Mouse (Mus musculus): ENCODE data around the gene Ulk2.
A peak's percentile ranks its signal among the peaks of the same experiment; 100 is the strongest.
"Not testable (repeated sequence)": the region's sequence is repeated elsewhere in the genome, so short reads cannot be mapped to it uniquely, and the experiment has no call there.

Ulk2 gene

DNA sequence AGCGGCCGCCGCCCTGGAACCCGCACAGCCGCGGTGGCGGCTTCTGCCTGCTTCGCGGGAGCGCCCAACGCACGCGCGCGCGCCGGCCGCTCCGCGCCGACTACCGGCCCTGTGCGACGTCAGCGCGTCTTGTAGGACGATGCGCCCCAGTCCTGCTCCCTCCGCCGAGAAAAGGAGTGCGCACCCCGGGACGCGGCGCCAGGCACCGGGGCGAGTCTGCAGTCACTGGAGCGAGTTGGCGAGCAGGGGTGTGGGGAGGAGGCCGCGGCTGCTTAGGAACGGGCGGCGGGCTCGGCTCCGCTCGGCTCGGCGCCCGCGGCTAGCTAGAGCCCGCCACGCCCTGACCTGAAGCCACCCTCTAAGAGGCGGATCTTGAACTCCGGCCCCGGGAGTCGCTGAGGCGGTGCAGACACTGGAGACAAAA is at the start of gene Ulk2:
Gene Ulk2 (minus strand): TSS at position 86 of the 424 bp plus-strand sequence.
- DNase-seq = peak; percentile 81 to 95

DNA sequence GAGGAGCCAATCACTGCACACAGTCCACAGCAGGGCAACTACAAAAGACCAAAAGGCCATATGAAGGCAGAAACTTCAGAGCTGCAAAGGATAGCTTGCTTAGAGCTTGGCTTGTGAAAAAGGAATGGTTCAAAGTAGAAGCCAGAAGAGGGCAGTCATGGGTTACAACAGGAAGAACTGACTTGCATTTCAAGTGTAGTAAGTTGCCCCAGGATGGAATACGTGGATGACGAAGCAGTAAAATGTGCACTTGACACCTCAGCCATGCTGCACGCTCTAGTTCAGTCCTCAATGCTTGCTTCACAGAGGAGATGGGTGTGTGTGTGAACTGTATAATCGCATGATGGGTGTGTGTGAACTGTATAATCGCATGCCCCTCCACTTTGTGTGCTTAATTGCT is 27.3 kb upstream of the Ulk2 start:
- DNase-seq = no peak

DNA sequence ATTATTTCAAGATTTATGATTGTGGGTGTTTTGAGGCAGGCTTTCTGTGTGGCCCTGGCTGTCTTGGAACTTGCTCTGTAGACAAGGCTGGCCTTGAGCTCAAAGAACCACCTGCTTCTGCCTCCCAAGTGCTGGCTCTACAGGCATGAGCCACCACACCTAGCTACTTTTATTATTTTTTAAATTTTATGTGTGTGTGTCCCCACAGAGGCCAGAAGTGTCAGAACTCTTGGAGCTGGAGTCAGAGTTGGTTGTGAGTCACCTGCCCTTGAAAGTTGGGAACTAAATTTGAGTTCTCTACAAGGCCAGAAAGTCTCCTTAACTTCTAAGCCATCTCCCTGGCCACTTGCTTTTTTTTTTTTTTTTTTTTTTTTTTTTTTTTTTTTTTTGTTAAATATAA is 25.0 kb upstream of the Ulk2 start:
- no peak for DNase-seq

DNA sequence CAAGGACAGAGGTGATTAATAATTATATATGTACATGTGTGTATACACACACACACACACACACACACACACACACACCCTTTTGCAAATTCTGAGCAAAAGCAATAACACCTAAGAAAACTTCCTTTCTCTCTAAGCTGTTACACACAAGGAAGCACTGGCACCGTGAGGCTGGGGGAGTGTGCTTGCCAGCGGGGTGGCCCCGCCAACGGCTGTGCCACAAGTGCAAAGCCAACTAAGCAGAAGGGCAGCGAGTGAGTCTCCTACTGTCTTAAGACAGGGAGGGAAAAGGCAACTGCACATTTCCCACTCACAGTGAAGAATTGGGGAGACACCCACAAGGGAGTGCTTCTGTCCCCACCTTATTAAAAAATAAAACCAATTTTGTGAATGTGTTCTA is 17.0 kb upstream of the Ulk2 start:
- no peak for DNase-seq

DNA sequence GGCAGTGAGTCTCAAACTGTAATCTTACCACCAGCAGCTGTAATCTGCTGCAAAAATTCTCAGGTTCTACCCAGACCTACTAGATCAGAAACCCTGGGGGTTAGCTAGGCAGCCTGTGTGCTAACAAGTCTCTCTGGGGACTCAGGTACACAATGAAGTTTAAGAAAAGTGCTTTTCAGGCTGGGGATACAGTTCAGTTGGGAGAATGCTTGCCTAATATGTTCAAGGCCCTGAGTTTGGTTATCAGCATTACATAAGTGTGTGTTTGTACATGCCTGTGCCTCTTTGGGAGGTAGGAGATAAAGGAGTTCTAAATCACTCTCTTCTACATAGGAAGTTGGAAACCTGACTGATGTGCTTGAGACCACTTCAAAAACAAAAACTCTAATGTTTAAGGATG is 12.0 kb upstream of the Ulk2 start:
- DNase-seq = no peak

DNA sequence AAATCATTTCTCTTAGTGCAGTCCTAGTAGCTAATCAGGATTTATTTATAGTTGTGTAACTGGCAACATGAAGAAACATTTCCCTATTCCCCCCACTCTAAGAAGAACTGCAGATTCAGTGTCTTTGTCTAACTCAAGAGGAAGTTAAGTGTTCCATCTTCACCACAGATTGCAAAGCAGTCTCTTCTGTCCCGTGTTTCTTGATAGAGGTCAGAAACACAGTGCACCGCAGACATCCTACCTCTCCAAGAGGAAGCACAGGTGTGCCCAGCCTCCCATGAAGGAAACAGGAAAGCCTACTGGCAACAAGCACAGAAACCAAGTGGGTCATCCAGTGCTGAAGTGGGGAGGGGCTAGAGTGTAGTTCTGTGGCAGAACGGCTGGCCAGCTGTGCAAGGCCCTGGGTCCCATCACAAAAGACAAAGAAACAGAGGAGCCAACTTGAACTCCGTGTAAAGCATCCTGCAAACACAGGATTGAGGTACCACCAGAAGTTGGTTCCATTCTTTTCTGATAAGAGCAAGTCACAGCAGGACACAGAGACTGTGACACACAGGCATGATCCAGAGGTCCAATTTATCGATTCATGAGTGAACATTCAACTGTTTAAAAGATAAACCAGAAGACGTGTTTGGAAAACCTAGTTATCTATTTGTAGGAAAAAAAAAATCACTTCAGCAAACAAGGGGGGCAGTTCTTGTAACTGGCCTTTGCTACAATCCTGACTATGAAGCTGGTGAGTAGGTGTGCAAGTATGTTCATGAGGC is 7.1 kb upstream of the Ulk2 start:
- no peak for DNase-seq

DNA sequence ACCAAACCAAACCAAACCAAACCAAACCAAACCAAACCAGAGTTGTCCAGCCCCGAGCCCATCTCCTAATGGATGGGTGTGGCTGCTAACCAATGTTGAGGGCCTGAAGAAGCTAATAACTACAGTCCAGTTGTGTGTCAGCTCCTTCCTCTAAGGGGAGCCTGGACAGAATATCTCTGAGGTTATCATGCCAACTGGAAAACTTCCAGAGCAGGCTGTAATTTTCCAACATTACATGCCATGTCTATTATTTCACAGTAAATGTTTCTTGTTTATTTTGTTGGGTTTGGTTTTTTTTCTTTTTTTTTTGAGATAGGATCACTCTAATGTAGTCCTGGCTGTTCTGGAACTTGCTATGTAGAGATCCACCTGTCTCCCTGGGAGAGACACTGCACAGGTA is 4.4 kb upstream of the Ulk2 start:
- DNase-seq = no peak

DNA sequence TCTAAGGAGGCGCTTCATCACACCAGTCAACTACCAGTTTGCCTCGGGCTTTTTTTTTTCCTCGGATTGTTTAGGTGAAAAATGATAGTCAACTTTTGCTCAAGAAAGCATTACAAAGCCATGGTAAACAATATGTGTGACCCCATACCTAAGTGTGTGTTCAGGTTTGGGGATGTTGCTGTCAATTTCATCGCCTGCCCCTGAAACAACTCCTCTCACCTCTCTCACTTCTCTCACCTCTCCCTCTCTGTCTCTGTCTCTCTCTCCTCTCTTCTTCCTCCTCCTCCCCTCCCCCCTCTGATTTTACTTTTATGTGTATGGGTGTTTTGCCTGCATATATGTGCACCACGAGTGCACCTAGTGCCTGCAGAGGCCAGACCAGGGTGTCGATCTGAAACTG is 666 bp upstream of the Ulk2 start:
- no peak for DNase-seq

DNA sequence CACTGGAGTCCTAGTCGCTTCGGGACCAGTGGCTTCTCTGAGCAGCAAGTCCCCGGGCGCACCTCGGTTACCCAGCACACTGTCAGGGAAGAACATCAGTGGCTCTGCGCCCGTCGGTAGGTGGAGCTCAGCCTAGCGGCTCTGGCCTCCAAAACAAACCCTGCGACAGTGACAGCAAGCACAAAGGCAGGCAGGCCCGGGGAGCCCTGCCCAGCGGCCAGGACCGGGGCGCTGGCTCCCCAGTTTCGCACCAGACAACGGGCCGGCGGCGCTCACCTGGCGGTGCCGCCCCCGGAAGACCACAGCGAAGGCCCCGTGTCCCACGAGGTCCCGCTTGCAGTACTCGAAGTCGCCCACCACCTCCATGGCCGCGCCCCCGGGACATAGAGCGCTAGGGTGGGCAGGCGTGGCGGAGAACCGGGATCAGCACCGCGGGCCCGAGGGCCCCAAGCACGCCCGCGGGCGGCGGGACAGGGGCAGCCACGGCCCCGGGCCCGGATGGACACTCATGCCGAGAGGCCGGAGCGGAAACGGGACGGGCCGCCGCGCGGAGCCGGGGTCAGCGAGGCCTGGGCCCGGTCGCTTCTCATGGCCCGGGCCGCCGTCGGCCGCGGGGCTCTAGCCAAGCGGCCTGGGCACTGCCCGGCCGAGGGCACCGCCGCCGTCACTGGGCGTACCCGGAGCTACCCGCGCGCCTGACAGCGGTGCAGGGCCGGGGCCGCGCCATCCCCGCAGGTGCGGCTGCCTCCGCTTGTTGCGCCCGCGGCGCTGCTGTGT is 474 bp downstream of the Ulk2 start:
- DNase-seq = peak; percentile 88 to 91

DNA sequence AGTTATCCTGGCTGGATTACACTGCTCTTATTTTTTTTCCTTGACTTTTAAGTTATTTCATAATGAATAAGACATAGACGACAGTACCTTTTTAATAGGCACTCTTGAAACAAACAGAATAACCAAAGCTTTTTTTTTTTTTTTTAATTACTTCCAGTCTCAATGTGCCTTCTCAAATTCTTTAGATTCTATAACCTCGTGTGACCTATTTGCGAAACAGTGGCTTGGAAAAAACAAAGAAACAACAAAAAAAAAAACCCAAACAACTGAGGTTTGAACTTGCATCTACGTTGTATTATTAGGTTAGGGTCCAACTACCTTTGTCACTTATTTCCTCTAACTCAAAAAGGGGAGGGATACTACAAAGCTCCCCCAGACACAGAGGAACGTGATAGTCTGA is 1.2 kb downstream of the Ulk2 start:
- no peak for DNase-seq

DNA sequence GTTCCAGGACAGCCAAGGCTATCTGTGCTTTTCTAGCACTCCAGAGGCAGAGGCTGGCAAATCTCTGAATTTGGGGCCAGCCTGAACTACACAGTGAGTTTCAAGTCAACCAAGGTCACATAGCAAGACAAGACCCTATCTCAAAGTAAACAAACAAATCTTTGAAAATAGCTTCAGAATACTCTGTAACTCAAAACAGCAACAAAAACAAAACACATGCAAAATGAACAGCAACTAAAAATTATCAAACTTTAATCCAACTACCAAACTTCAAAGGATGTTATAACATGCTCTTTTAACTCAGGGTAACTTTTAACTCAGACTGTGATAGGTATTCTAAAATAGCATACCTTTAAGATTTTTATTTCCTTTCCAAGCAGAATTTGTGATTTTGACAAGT is 2.0 kb downstream of the Ulk2 start:
- DNase-seq = no peak

DNA sequence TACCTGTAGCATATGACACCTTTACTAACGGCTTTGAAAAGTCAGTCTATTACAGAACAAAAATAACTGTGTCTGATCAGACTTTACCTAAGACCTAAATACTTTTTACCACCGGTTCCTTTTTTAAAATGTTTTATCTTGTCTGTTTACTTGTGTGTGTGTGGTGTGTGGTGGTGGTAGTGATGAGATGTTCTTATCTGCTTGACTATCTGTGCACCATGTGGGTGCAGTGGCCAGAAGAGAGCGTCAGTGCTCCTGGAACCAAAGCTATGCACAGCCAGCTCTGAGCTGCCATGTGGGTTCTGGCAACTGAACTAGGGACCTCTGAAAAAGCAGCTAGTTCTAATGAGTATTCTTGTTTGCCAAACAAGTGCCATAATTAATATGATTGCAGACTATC is 3.7 kb downstream of the Ulk2 start:
- DNase-seq = no peak

DNA sequence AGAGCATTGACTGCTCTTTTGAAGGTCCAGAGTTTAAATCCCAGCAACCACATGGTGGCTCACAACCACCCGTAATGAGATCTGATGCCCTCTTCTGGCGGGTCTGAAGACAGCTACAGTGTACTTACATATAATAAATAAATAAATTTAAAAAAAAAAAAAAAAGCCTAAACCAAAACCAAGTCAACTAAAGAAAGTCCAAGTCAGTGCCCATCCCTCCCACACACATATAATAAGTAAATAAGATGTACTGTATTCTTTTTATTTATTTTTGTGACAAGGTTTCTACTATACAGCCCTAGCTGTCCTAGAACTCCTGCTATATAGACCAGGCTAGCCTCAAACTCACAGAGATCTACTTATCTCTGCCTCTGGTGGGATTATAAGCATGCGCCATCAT is 14.2 kb downstream of the Ulk2 start:
- not testable (repeated sequence) for DNase-seq

DNA sequence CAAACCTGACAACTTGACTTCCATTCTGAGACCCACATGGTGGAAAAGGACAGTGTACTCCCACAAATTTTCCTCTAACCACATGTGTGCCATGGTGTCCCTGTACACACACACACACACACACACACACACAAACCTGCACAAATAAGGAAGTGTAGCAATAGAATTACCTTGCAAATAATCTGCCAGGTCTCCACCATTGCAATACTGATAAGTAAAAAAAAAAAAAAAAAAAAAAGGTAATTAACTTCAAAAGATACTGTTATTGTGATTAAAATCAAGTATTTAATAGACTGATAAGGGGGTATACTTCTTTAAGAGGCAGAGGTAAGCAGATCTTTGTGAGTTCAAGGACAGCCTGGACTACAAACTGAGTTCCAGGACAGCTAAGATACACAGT is 14.9 kb downstream of the Ulk2 start:
- no peak for DNase-seq

DNA sequence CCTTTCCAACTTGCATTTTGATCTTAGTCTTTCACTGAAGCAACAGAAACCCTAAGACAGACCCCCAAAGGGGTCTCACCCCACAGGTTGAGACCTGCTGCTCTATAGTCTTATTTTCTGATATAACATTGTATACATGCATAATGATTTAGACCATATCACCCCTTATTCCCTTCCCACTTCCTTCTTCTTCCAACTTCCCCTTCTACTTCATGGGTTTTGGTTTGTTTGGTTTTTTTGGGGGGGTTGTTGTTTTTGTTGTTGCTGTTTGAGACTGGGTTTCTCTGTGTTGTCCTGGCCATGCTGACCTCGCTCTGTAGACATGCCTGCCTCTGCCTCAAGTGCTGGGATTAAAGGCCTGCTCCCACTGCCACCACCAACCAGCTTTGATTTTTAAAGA is 15.7 kb downstream of the Ulk2 start:
- DNase-seq = no peak

DNA sequence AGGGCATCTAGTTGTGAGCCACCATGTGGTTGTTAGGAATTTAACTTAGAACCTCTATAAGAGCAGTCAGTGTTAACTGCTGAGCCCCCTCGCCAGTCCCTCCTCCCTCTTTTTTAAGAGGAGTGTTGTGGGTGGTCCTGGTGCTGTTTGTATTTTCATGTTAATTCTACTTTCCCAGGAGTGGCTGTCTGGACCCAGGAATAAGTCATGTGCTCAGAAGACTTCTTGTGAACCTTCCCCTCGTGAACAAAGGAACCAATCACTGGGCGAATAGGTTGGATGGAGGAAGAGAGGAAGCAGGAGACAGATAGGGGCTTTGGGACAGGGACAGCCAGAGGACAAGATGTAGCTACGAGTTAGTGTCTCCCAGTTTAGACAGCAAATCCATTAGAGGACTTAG is 45.1 kb downstream of the Ulk2 start:
- DNase-seq = no peak

DNA sequence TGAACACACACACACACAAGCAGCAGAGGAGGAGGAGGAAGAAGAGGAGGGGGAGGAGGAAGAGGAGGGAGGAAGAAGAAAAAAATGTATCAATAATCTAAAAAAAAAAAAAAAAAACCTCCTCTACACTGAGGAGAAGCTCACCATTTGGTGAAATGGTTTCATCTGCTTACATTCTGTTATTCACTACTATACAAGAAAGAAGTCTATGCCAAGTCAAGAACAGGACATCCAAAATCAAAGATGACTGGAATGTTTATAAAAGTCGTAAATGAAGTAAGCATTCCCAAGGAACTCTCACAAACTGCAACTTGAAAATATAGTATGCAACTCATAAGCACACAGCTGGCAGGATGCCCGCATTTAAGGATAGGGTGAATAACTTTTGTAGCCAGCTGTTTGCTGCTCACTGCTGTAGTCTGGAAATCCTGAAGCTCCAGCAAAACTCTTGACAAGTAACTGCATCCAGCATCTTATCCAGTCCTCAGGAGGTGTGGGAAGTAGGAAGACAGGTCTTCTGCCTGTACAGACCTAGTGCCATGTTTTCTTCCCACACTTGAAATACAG is 46.2 kb downstream of the Ulk2 start:
- no peak for DNase-seq

DNA sequence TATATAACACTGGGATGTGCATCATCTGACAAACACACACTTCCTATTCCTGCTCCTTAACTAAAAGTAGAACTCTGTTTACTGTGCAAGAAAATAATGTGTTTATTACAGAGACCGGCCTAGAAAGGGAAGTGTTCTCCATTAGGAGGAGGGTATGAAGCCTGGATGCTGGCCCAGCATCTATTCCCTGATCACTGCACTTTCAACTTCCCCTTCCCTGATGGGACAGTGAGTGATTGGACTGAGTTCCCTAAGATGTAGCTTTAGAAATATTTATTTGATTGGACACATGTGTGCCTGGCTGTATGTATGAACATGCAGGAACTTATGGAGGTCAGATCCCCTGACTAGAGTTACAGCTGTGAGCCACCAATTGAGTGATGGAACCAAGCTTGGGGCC is 61.4 kb downstream of the Ulk2 start:
- no peak for DNase-seq

DNA sequence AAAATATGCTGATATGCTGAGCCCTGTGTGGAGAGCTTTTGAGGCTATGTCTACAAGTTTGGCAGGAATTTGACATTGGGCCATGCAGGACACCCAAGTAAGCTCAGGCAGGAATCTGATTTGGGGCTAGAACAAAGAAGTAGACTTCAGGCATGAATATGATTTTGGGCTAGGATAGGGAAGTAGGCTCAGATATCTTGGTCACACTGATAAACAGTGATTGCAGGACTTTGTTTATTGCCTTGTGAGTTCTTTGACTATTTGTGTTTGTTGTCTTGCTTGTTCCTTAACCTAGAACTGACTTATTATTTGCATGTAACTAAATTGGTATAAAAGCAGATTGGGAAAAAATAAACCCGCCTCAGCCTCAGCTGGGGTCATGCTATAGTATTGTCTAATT is 66.3 kb downstream of the Ulk2 start:
- DNase-seq = no peak

DNA sequence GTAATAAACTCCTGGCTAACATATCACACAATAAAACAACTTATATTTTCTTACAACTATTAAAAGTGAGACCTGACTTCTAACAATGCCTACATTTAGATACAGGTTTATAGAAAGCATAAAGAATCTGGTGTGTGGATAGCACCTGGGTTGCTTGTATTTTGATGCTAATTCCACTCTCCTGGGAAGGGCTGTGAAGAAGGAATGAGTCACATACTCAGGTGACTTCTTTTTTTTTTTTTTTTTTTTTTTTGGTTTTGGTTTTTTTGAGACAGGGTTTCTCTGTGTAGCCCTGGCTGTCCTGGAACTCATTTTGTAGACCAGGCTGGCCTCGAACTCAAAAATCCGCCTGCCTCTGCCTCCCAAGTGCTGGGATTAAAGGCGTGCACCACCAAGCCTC is 72.3 kb downstream of the Ulk2 start:
- not testable (repeated sequence) for DNase-seq

DNA sequence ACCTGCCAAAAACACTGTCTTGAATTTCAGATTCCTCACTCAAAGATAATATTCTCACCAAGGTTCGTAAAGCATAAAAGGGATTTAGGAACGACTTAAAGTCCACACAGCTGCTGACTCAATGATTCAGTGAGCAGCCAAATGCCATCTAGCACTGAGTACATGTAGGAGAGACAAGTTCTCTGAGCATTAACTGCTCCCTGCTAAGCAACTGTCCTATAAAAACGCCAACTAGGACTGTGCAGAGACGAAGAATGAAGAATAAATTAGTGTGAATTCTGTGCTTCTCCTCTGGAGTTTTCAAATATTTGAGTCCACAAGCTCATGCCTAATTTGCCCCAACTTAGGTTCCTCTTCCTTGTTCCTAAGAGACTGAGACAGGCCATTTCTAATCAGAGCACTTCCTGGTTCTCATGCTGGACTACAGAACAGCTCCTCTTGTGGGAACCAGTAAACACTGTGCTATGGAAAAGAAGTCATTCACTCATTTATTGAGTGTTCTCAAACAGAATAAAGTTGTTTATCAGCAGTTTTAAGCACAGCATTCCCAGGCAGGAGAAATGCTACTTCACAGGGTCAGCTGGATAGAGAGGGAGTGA is 80.2 kb downstream of the Ulk2 start:
- DNase-seq = no peak

DNA sequence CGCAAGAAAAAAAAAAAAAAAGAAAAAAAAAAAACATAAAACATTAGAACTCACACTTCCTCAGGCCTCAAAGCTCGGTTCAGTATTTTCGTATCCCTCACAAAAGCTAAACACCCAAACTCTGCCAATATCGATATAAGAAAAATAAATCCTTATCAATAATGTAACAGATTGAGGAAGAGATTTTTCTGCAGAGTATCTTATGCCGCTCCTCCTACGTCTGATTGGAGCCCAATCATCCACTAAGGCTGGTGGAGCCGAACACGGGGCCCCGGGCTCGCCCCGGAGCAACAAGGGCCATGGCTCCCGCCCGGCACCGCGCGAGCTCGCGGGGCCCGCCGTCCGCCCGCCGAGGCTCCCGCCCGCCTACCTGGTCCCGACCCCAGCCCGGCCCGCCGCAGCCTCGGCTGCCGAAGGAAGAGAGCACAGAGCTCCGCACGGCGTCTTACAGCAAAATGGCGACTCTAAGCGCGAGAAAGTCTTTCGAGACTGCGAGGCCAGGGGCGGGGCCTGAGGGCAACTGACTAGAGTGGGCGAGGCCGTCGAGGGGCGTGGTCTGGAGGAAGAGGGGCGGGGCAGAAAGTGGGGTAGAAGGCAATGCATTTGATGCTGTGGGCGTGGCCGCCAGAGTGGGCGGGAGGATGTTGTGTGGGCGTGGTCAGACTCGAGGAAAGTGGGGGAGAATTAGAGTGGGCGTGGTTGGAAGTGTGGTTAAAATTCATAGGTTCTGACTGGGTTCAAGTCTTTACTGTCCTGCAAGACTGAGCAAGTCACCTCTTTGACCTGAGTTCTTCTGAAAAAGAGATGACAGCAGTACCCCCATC is 93.1 kb downstream of the Ulk2 start, which contains the start of gene Prpsap2:
Gene Prpsap2 (minus strand): TSS at position 505 of the 824 bp plus-strand sequence.
- DNase-seq = peak; percentile 99 to 100

DNA sequence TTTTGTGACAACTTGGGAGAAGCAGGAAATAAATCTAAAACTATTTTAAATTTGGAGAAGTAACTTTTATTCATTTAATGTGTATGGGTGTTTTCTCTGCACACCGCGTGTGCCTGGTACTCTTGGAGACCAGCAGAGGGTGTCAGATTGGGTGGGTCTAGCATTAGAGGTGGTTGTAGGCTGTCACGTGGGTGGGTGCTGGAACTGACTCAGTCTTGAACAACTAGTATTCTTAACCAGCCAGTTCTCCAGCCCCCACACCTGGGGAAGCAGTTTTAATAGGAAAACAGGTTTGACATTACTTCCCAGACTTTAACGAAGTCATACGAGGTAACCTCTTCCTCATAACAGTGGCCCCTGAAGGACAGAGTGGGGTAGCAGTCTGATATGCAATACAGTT is 94.4 kb downstream of the Ulk2 start:
- peak in 1 of 2 experiments; percentile 24 for DNase-seq

All from cerebellum, adult 18-20 months (tissue).